Mouse (Mus musculus) limb, embryonic 10.5 days (tissue): ENCODE results near the gene Spo11. TPM values are rescaled to one million over a fixed set of nuclear protein-coding genes. Genes with fewer than 3 reads are reported as not detected.

Source experiments
- DNase-seq: peaks from one replicate; pipeline ENCODE4 v3.0.0-alpha.2; 2017; ENCODE audit warnings: low spot score
- H3K27ac ChIP-seq: fragments of 300-500 bp; sonication (generic); 2 replicates; pipeline ENCODE4 v1.5.1; 2016; ENCODE audit warnings: mild to moderate bottlenecking
- H3K27me3 ChIP-seq: fragments of 300-500 bp; sonication (generic); 2 replicates; pipeline ENCODE4 v1.6.1; 2016; ENCODE audit warnings: low read depth, mild to moderate bottlenecking; ENCODE audit not compliant: poor library complexity, severe bottlenecking
- H3K36me3 ChIP-seq: fragments of 300-500 bp; sonication (generic); 2 replicates; pipeline ENCODE4 v1.6.1; 2016; ENCODE audit warnings: mild to moderate bottlenecking, moderate library complexity
- H3K4me1 ChIP-seq: fragments of 300-500 bp; sonication (generic); 2 replicates; pipeline ENCODE4 v1.6.1; 2016
- H3K4me3 ChIP-seq: fragments of 300-500 bp; sonication (generic); 2 replicates; pipeline ENCODE4 v1.5.1; 2016; ENCODE audit warnings: mild to moderate bottlenecking, moderate library complexity
- H3K9me3 ChIP-seq: fragments of 300-500 bp; sonication (generic); replicated peaks from 2 replicates; pipeline ENCODE4 v1.6.1; 2016; ENCODE audit warnings: mild to moderate bottlenecking
- WGBS: fragments of 180-500 bp; shearing (Covaris S2); methylation state at CpG from one replicate; pipeline ENCODE4 v1.1.7; 2016; 5-methylcytosine and 5-hydroxymethylcytosine counted together
- polyA plus RNA-seq: library from polyadenylated mRNA; unstranded; fragments of >200 nt; fragmentation: Nextera tagmentation; extraction: Ambion mirVana; gene quantifications from 2 replicates; pipeline ENCODE4 v1.2.1, GENCODE M21; 2016

Gene Spo11
- polyA plus RNA-seq, 1 experiment from 2014 or later: 0.79 TPM

DNA sequence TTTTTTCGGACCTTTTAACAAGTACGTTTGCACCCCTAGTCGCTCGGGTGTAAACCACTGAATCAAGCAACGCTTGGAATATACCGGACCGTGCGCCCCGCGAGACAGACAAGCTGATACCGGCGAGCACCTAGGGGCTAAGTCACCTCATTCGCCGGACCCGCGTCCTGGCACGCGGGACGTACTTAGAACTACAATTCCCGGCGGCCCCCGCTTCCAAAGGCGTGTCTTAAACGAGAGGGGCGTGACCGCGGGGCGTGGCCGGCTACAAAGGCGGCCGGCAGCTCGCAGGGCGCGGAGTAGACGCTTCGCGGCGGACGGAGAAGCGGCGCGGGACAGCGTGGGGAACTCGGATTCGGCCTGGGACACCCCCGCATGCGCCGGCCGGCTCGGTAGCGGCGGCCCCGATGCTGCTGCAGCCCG, 44.1 kb downstream of the Spo11 start:
- no peaks in the 10 kb centered on the region for H3K9me3 ChIP-seq
- DNase-seq: peak; percentile 96

DNA sequence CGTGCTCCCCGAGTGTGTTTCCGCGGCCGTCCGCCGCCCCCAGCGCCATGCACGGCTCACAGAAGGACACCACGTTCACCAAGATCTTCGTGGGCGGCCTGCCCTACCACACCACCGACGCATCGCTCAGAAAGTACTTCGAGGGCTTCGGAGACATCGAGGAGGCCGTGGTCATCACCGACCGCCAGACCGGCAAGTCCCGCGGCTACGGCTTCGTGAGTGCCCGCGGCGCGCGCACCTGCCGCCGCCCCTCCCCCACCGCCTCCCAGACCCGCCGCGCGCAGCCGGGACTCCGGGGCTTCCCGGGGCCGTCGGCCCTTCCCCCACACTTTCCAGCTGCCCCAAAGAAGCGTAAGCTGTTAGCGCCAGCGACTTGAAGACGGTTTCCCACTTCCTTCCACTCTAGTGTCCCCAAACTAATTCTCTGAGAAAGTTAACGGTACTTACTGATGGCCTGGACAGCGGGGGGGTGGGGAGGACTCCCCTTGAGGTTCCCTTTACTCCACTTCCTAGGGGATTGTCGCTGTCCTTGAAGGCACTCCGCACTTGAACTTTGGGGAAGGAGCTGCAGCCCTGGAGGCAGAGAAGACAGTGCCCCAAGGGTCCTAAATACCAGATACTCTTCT, 44.7 kb downstream of the Spo11 start:
- peaks cover 80% of the 10 kb centered on the region for H3K4me1 ChIP-seq
- peak overlapping the region; percentile 83 for H3K4me3 ChIP-seq
- peaks cover 41% of the 10 kb centered on the region for H3K36me3 ChIP-seq
- H3K27ac ChIP-seq: peak overlapping the region; percentile 89
- no peaks in the 10 kb centered on the region for H3K9me3 ChIP-seq
- WGBS: under 1% methylated on average over 51 of the region's 51 CpGs
- DNase-seq: peak; percentile 80
- peaks cover 22% of the 10 kb centered on the region for H3K27me3 ChIP-seq

More for the DNA sequence above, 44.1 kb downstream of the Spo11 start:
- under 1% methylated on average over 54 of the region's 54 CpGs for WGBS
- H3K4me3 ChIP-seq: peak overlapping the region; percentile 83
- peaks cover 75% of the 10 kb centered on the region for H3K4me1 ChIP-seq
- H3K27ac ChIP-seq: peak overlapping the region; percentile 89
- peaks cover 22% of the 10 kb centered on the region for H3K27me3 ChIP-seq
- peaks cover 36% of the 10 kb centered on the region for H3K36me3 ChIP-seq

DNA sequence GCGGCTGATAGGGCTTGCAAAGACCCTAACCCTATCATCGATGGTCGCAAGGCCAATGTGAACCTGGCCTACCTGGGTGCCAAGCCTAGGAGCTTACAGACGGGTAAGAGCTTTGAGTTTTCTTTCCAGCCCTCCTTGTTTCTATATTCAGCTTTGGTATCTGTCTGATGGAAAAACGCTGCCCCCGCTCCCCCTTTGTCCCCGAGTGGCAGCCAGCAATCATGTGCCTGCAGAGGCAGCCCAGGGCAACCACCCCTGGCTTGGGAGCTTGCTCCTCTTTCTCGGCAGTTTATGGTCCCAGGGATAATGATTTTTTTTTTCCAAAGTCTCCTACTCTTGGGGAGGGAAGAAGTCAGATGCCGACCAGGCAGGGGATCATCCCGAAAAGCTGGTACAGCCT, 45.3 kb downstream of the Spo11 start:
- peaks cover 81% of the 10 kb centered on the region for H3K4me1 ChIP-seq
- peaks cover 48% of the 10 kb centered on the region for H3K36me3 ChIP-seq
- H3K4me3 ChIP-seq: peak overlapping the region; percentile 83
- peaks cover 19% of the 10 kb centered on the region for H3K27me3 ChIP-seq
- 41% methylated on average over 10 of the region's 10 CpGs for WGBS
- H3K27ac ChIP-seq: peak overlapping the region; percentile 89
- no peaks in the 10 kb centered on the region for H3K9me3 ChIP-seq
- no peak for DNase-seq

DNA sequence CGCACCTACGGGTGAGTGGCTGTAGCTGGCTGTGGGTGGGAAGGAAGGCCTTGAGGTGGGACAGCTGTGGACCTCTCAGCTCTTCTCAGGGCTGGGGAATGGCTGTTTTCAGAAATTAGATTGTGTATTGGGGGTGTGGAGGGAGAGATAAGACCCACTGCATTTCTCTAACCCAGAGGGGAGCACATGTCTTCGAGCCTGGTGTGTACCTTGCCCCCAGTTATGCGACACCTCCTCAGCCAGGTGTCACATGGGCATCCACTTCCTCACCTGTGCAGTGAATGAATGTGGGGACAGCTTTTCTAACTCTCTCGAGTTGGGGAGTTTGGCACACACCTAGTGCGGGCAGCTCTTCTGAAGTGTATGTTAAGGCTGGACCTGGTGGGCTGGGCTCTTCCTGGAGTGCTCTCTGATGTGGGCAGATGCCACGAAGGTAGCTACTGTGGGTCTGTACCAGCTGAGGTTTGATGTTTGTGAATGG, 45.9 kb downstream of the Spo11 start:
- Histone ChIP-seq H3K9me3 (no peaks in the 10 kb centered on the region), H3K27ac (no peak overlapping the region), H3K4me1 (peaks cover 75% of the 10 kb centered on the region), H3K36me3 (peaks cover 54% of the 10 kb centered on the region), H3K27me3 (peaks cover 15% of the 10 kb centered on the region), H3K4me3 (peak overlapping the region; percentile 83)
- DNase-seq: no peak
- 83% methylated on average over 7 of the region's 7 CpGs for WGBS

DNA sequence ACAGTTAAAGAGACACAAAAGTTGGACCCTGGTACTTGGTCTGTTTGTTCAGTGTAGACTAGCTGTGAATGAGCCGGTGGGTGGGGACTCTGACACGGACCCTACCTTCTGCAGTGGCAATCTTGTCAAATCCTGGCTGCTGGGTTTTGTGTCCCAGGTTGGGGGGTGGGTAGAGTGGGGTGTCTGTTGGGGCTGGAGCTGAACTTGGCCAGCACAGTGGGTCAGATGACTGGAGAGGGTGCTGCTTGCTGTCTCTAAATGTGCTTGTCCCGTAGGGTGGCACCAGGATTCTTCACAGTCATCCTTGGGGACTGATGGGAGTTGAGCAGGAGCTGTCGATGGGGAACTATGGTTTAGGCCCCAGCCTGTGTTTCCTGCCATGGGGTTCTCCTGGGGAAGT, 46.5 kb downstream of the Spo11 start:
- H3K36me3 ChIP-seq: peaks cover 59% of the 10 kb centered on the region

DNA sequence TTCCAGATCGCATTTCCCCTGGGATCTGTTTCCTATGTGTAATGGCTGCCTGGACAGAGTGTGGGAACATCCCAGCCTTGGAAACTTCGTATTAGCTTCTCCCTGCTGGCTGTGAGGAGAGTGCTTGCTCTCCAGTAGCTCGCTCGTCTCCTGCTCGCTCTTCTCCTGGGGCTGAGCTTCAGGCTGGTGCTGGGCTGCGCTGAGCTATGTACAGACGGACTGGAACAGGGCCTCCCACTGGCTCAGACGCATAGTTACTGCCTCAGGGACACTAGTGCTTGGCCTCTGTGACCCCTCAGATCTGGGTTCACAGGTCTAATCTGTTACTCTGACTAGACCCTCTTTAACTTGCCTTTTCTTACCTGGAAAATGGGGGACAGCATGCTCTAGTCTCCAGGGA, 46.9 kb downstream of the Spo11 start:
- H3K36me3 ChIP-seq: peaks cover 64% of the 10 kb centered on the region
- H3K27ac ChIP-seq: no peak overlapping the region
- peak overlapping the region; percentile 83; the same call in 1 of the 2 replicates for H3K4me3 ChIP-seq
- H3K4me1 ChIP-seq: peaks cover 67% of the 10 kb centered on the region
- no peaks in the 10 kb centered on the region for H3K9me3 ChIP-seq
- H3K27me3 ChIP-seq: peaks cover 12% of the 10 kb centered on the region
- no peak for DNase-seq
- WGBS: 79% methylated on average over 8 of the region's 8 CpGs

More for the DNA sequence above, 46.5 kb downstream of the Spo11 start:
- WGBS: 88% methylated on average over 4 of the region's 4 CpGs
- DNase-seq: no peak
- Histone ChIP-seq H3K27me3 (peaks cover 12% of the 10 kb centered on the region), H3K4me1 (peaks cover 71% of the 10 kb centered on the region), H3K27ac (no peak overlapping the region), H3K4me3 (peak overlapping the region; percentile 83; the same call in 1 of the 2 replicates), H3K9me3 (no peaks in the 10 kb centered on the region)

DNA sequence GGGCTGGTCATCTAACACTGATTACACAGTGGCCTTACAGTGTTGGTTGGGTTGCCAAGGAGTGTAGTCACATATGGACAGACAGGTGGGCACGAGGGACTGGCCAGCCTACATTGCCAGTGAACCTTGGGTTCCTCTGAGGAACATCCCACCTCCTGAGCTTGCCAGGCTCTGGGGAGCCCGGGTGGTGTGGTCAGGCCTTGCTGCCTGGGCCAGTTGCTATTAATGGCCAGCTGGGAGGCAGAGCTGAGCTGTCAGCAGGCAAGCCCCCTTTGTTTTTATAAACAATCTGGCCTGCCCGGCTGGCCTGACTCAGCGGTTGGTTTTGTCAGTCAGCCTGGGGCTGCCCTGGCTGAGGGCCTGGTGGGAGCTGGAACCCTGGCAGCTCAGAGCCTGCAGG, 47.4 kb downstream of the Spo11 start:
- H3K27ac ChIP-seq: peak overlapping the region; percentile 7; the same call in 1 of the 2 replicates
- no peaks in the 10 kb centered on the region for H3K9me3 ChIP-seq
- H3K36me3 ChIP-seq: peaks cover 69% of the 10 kb centered on the region
- 35% methylated on average over 4 of the region's 4 CpGs for WGBS
- peaks cover 12% of the 10 kb centered on the region for H3K27me3 ChIP-seq
- no peak for DNase-seq
- peak overlapping the region; percentile 83; the same call in 1 of the 2 replicates for H3K4me3 ChIP-seq
- H3K4me1 ChIP-seq: peaks cover 62% of the 10 kb centered on the region

DNA sequence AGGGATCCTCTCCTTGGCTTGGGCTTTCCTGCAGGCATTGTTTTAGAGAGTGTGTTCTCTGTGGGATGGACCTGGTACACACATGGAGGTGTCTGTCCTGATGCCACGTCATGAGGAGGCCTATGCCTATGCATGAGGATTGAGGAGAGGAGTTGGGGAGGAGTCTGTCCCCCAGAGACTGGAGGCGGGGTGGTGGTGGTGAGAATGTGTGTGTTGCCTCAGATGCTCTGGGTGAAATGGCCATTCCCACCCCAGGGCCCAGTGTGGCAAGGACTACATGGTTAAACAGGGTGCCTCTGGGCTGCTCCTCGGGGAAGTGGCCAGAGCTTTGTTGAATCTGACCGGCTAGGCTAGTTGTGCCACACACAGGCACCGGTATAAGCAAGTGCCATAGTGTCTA, 48.8 kb downstream of the Spo11 start:
- 0 out of 2 replicates have a peak overlapping the region, but pooled peaks have one; percentile 7 for H3K27ac ChIP-seq
- no peak for DNase-seq
- peaks cover under 1% of the 10 kb centered on the region; the same call in 1 of the 2 replicates for H3K27me3 ChIP-seq
- H3K36me3 ChIP-seq: peaks cover 82% of the 10 kb centered on the region
- H3K4me1 ChIP-seq: peaks cover 54% of the 10 kb centered on the region
- no peaks in the 10 kb centered on the region for H3K9me3 ChIP-seq
- 88% methylated on average over 5 of the region's 5 CpGs for WGBS
- no peak overlapping the region for H3K4me3 ChIP-seq

DNA sequence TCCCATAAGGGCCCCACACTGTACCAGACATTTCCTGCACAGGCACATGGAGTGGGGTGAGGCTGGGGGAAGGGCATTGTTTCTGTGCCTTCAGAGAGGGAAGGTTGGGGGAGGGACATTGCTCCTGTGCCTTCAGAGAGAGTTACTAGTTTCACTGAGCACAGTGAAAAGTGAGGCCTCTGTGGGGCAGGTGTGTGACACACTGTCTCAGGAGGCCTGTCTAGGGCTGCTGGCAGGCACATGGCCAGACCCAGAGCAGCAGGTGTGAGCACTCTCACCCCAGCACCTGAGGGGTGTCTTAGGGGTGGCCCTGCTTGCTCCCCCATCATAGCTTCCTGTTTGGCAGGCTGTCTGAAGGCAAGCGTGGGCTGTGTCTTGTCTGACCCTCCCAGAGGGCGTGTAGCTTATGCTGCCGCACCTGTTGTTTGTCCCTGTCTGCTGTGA, 49.2 kb downstream of the Spo11 start:
- H3K36me3 ChIP-seq: peaks cover 87% of the 10 kb centered on the region
- DNase-seq: no peak
- H3K27me3 ChIP-seq: no peaks in the 10 kb centered on the region
- no peaks in the 10 kb centered on the region for H3K9me3 ChIP-seq
- H3K4me1 ChIP-seq: peaks cover 54% of the 10 kb centered on the region
- H3K27ac ChIP-seq: peak overlapping the region; percentile 12; the same call in 1 of the 2 replicates
- no peak overlapping the region for H3K4me3 ChIP-seq
- 83% methylated on average over 3 of the region's 3 CpGs for WGBS

DNA sequence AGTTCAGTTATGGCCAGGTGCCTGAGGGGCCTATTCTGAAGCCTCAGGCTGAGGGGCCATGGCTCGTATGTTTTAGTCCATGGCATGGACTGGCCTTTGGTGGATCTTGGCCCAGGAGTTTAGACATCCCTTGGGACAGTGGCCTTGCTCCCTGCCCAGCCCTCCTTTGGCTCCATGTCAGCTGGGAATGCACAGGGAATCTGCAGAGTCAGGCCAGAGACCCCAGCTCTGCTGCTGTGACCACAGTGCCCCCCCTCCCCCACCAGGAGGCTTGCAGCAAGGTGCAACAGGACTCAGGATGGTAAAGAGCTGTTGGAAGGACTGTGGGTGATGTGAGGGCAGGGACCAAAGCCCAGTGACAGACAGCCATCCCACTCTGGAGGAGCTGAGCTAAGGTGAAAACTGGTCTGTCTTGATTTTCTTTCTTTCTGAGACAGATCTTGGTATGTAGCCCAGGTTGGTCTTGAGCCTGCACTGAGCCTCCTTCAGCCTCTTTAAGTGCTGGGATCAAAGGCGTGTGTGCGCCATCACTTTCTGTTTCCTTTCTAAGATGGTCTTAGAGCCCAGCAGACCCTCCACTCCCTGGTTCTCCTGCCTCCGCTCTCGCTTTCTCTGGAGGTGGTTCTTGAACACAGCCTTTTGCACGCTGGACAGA, 49.8 kb downstream of the Spo11 start:
- WGBS: 90% methylated on average over 6 of the region's 6 CpGs
- Histone ChIP-seq H3K36me3 (peaks cover 93% of the 10 kb centered on the region), H3K27me3 (no peaks in the 10 kb centered on the region), H3K4me3 (no peak overlapping the region), H3K27ac (peak overlapping the region; percentile 12; the same call in 1 of the 2 replicates), H3K4me1 (peaks cover 51% of the 10 kb centered on the region), H3K9me3 (no peaks in the 10 kb centered on the region)
- DNase-seq: no peak

DNA sequence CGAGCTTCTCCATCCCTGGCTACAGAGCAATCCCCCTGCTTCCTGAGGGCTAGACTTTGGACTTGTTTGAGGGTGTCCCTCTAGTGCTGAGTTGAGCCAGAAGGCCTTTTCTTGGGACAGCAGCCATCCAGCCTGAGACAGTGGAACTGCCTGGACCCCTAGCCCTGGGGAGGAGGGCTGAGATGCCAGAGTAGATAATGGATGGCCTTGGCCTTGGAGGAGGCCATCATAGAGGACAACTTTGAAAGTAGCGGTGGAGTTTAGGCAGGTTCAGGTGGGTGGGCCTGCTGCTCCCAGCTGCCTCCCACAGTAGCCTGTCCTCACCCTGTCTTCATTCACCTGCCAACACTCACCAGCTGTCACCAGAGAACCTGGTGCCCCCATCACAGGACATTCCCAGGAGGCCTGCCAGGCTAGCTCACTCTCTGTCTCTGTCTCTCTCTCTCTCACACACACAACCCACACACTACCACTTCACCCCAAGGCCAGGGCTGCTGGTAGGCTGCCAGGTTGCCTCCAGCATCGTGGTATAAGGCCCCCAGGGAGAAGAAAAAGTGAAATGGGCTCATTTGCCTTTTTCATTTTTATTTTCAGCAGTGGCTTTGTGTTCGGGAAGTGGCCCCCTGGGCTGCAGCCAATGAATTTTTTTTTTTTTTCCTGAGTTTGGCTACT, 50.5 kb downstream of the Spo11 start:
- no peak for DNase-seq
- peaks cover 44% of the 10 kb centered on the region for H3K4me1 ChIP-seq
- H3K27ac ChIP-seq: no peak overlapping the region

DNA sequence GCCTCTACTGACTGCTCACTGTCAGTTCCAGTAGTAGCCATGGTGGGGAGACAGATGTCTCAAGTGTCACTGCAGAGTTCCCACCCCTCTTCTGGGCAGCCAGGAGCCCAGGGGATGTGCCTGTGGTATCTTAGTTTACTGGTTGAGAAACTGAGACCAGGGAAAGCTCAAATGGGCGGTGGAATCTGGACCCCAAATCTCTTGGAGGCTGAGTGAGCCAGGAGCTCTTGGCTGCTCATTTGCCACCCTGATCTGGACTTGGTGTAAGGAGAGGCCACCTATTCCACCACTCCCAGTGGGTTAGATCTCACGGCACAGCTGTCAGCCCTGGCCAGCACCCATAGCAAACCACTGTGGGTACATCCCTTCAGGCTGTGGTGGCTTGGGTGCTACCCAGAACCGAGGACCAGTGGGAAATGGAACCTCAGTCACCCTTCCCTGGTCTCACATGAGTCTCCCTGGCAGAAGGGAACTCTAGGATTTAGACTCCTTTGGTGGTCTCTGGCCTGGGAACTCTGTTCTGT, 51.1 kb downstream of the Spo11 start:
- Histone ChIP-seq H3K4me1 (peaks cover 38% of the 10 kb centered on the region), H3K9me3 (no peaks in the 10 kb centered on the region), H3K27me3 (no peaks in the 10 kb centered on the region), H3K4me3 (no peak overlapping the region), H3K36me3 (peaks cover 100% of the 10 kb centered on the region), H3K27ac (no peak overlapping the region)
- WGBS: 87% methylated on average over 3 of the region's 3 CpGs
- DNase-seq: no peak

More for the DNA sequence above, 50.5 kb downstream of the Spo11 start:
- whole genome bisulfite sequencing: 91% methylated on average over 4 of the region's 4 CpGs
- Histone ChIP-seq H3K36me3 (peaks cover 99% of the 10 kb centered on the region), H3K9me3 (no peaks in the 10 kb centered on the region), H3K27me3 (no peaks in the 10 kb centered on the region), H3K4me3 (no peak overlapping the region)
